Mouse (Mus musculus): ENCODE measurements at regions not wholly inside any gene's neighbourhood (a gene's known extent, or its start where the extent isn't known, plus 50 kb on each side); places are given as distances from the start of the nearest gene placed in this dataset.

GRCm38 (mm10) chr4:80442711-80443110 is 391.2 kb upstream of the Tyrp1 start:
- intact Hi-C loops (cut with DNase I), result no loop called here
- DNase-seq, result no peak

- intact Hi-C loops (cut with DNase I), result no loop called here
- no peak for DNase-seq
Observed at GRCm38 (mm10) chr4:80463615-80464014, 370.3 kb upstream of the Tyrp1 start.

- intact Hi-C loops (cut with DNase I), result no loop called here
- DNase-seq, result no peak
Observed at GRCm38 (mm10) chr4:80475736-80476478, 358.0 kb upstream of the Tyrp1 start.

GRCm38 (mm10) chr4:80515087-80515486 is 318.8 kb upstream of the Tyrp1 start:
- intact Hi-C loops (cut with DNase I), result no loop called here
- no peak for DNase-seq

GRCm38 (mm10) chr4:80517476-80518285 is 316.2 kb upstream of the Tyrp1 start:
- peak; percentile 6 to 9 for DNase-seq
- intact Hi-C loops (cut with DNase I), result no loop called here

- DNase-seq, result no peak
- intact Hi-C loops (cut with DNase I), result no loop called here
Observed at GRCm38 (mm10) chr4:80518589-80518988, 315.3 kb upstream of the Tyrp1 start.

GRCm38 (mm10) chr4:80539854-80540253 is 294.1 kb upstream of the Tyrp1 start:
- intact Hi-C loops (cut with DNase I), result no loop called here
- DNase-seq, result no peak

- intact Hi-C loops (cut with DNase I), result no loop called here
- DNase-seq, result no peak
Observed at GRCm38 (mm10) chr4:80545086-80545485, 288.8 kb upstream of the Tyrp1 start.

GRCm38 (mm10) chr4:80589438-80589837 is 244.5 kb upstream of the Tyrp1 start:
- intact Hi-C loops (cut with DNase I), result no loop called here
- no peak for DNase-seq

GRCm38 (mm10) chr4:80628271-80628670 is 205.7 kb upstream of the Tyrp1 start:
- DNase-seq, result no peak
- intact Hi-C loops (cut with DNase I), result no loop called here

GRCm38 (mm10) chr4:80629251-80629650 is 204.7 kb upstream of the Tyrp1 start:
- intact Hi-C loops (cut with DNase I), result no loop called here
- DNase-seq, result no peak

- intact Hi-C loops (cut with DNase I), result no loop called here
- DNase-seq, result no peak
Observed at GRCm38 (mm10) chr4:80630260-80630659, 203.7 kb upstream of the Tyrp1 start.

GRCm38 (mm10) chr4:80631041-80631440 is 202.9 kb upstream of the Tyrp1 start:
- DNase-seq, result no peak
- intact Hi-C loops (cut with DNase I), result no loop called here

- no peak for DNase-seq
- intact Hi-C loops (cut with DNase I), result no loop called here
Observed at GRCm38 (mm10) chr4:80631441-80631840, 202.5 kb upstream of the Tyrp1 start.

GRCm38 (mm10) chr4:80638381-80638780 is 195.5 kb upstream of the Tyrp1 start:
- no peak for DNase-seq
- intact Hi-C loops (cut with DNase I), result no loop called here
